Mouse (Mus musculus) ES-Bruce4 (cell line): ENCODE measurements at regions not wholly inside any gene's neighbourhood (a gene's known extent, or its start where the extent isn't known, plus 50 kb on each side); places are given as distances from the start of the nearest gene placed in this dataset.
"Not testable (repeated sequence)": the region's sequence is repeated elsewhere in the genome, so short reads cannot be mapped to it uniquely, and the experiment has no call there.

ENCODE experiments used
- H3K27ac ChIP-seq: 2 replicates; pipeline ENCODE4 v1.5.1; 2012; ENCODE audit warnings: low read length, inconsistent platforms; ENCODE audit not compliant: insufficient read depth
- H3K27me3 ChIP-seq: 2 replicates; pipeline ENCODE4 v1.6.1; 2012; ENCODE audit warnings: mild to moderate bottlenecking, low read length, inconsistent platforms; ENCODE audit not compliant: control insufficient read depth, poor library complexity, insufficient read depth, severe bottlenecking
- H3K36me3 ChIP-seq: 2 replicates; pipeline ENCODE4 v1.6.1; 2012; ENCODE audit warnings: inconsistent platforms, mild to moderate bottlenecking, low read length, moderate library complexity; ENCODE audit not compliant: control insufficient read depth, poor library complexity, insufficient read depth, severe bottlenecking
- H3K4me1 ChIP-seq: one replicate; pipeline ENCODE4 v1.8.1; 2011; ENCODE audit warnings: low read length; ENCODE audit not compliant: control insufficient read depth, insufficient read depth
- H3K4me3 ChIP-seq: 2 replicates; pipeline ENCODE4 v1.5.1; 2011; ENCODE audit warnings: low read depth, mild to moderate bottlenecking, low read length
- H3K9ac ChIP-seq: 2 replicates; pipeline ENCODE4 v1.6.1; 2012; ENCODE audit warnings: low read depth, mild to moderate bottlenecking, inconsistent platforms; ENCODE audit not compliant: poor library complexity, severe bottlenecking
- H3K9me3 ChIP-seq: replicated peaks from 2 replicates; pipeline ENCODE4 v1.6.1; 2012; ENCODE audit warnings: mild to moderate bottlenecking, low read length, inconsistent platforms; ENCODE audit not compliant: control insufficient read depth, poor library complexity, insufficient read depth, severe bottlenecking
- CTCF ChIP-seq: IDR thresholded peaks from one replicate; pipeline ENCODE4 v1.8.1; 2011; ENCODE audit warnings: low read depth, low read length
- EP300 ChIP-seq: IDR thresholded peaks from 2 replicates; pipeline ENCODE4 v1.6.1; 2011; ENCODE audit warnings: low read depth, low read length; ENCODE audit not compliant: insufficient read depth
- POLR2A ChIP-seq: IDR thresholded peaks from one replicate; pipeline ENCODE4 v1.8.1; 2011; ENCODE audit warnings: low read length; ENCODE audit not compliant: insufficient read depth

GRCm38 (mm10) chr9:97297538-97297937 is 72.2 kb downstream of the Trim42 start:
- Histone ChIP-seq H3K27me3 (no peaks in the 10 kb centered on the region), H3K36me3 (no peaks in the 10 kb centered on the region), H3K4me3 (no peak overlapping the region), H3K9ac (no peak overlapping the region), H3K27ac (no peak overlapping the region), H3K9me3 (no peaks in the 10 kb centered on the region), H3K4me1 (no peaks in the 10 kb centered on the region)
- no peak for TF ChIP-seq EP300
- peak; percentile 6 for TF ChIP-seq CTCF

DNA sequence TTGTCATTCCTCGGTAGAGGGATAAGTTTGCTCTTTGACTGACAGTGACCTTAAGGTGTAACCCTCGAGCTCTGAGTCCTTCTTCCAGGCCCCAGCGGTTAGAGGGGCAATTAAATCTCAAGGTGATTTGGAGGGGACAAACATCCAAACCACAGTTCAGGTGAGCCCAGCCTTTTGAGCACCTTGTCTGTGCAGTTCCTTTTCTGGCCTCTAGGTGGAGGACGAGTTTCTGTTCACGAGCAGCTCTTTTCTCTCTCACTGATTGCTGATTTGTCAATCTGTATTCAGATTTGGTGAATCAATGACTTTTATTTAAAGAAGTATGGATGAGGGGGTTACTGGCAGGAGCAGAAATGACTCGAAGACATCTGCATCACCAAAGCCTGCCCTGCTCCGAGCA is 74.0 kb downstream of the Trim42 start:
- Histone ChIP-seq H3K4me1 (no peaks in the 10 kb centered on the region), H3K9ac (no peak overlapping the region), H3K27me3 (no peaks in the 10 kb centered on the region), H3K9me3 (no peaks in the 10 kb centered on the region), H3K4me3 (no peak overlapping the region), H3K36me3 (no peaks in the 10 kb centered on the region), H3K27ac (no peak overlapping the region)
- TF ChIP-seq CTCF (peak; percentile 49), EP300 (no peak), POLR2A (no peak)

- no peak overlapping the region for H3K4me3 ChIP-seq
- no peaks in the 10 kb centered on the region for H3K4me1 ChIP-seq
- no peak overlapping the region for H3K27ac ChIP-seq
Observed at GRCm38 (mm10) chr9:97291870-97292269, 77.9 kb downstream of the Trim42 start.

DNA sequence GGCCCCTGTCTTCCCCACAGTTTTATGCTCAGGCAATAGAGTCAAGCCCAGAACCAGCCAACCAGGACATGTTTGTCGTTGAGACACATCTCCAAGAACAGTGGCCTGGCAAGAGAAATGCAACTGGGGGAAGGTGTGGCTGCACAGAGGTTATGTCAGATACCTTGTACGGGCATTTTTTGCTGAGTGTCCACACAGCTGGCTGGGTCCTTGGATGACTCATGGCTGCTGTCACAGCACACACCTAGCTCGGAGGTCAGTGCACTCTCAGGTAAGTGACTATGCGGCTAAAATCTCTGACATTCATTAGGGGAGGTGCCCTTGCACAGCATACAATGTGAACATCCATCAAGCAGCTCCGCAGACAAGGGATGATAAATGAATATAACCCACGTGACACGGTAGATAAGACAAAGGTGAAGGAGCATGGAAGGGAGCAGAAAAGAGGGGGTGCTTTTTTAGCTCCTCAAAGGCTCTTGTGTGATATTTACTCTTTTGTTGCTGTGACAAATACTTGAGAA is 85.4 kb downstream of the Trim42 start:
- Histone ChIP-seq H3K27me3 (no peaks in the 10 kb centered on the region), H3K27ac (no peak overlapping the region), H3K4me3 (no peak overlapping the region), H3K9ac (no peak overlapping the region), H3K9me3 (no peaks in the 10 kb centered on the region; the same call in 1 of the 2 replicates), H3K36me3 (no peaks in the 10 kb centered on the region), H3K4me1 (no peaks in the 10 kb centered on the region)
- TF ChIP-seq EP300 (no peak), CTCF (no peak), POLR2A (no peak)

More at GRCm38 (mm10) chr9:97291870-97292269, 77.9 kb downstream of the Trim42 start:
- no peaks in the 10 kb centered on the region for H3K27me3 ChIP-seq
- no peak overlapping the region for H3K9ac ChIP-seq
- TF ChIP-seq POLR2A (no peak), EP300 (no peak), CTCF (no peak)
- H3K36me3 ChIP-seq, result no peaks in the 10 kb centered on the region
- no peaks in the 10 kb centered on the region; the same call in 1 of the 2 replicates for H3K9me3 ChIP-seq

GRCm38 (mm10) chr9:97282090-97282489 is 87.7 kb downstream of the Trim42 start:
- peaks cover 5% of the 10 kb centered on the region; the same call in 1 of the 2 replicates for H3K9me3 ChIP-seq
- no peak overlapping the region for H3K9ac ChIP-seq
- TF ChIP-seq POLR2A (no peak), CTCF (no peak), EP300 (no peak)
- H3K27me3 ChIP-seq, result no peaks in the 10 kb centered on the region
- no peaks in the 10 kb centered on the region for H3K36me3 ChIP-seq
- H3K4me1 ChIP-seq, result no peaks in the 10 kb centered on the region
- H3K4me3 ChIP-seq, result no peak overlapping the region
- no peak overlapping the region for H3K27ac ChIP-seq

DNA sequence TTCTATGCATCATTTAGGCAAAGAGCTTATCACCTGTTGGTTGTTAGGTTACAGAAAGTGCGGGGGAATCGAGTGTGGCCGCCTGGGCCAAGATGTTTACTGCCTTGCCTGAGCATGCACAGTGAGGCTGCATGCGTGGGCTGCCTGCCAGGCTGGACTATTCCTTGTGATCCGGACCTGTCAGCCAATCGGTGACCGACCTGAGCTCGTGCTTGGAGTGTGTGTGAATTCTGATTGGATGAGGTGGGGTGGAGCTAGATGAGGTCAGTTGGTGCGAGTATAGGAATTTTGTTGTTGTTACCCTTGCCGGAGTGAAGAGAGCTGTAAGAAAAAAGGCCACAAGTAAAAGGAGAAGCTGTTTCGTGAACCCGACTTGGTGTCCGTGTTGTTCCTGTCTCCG is 94.3 kb downstream of the Trim42 start:
- H3K27ac ChIP-seq, H3K9me3 ChIP-seq, H3K4me1 ChIP-seq, H3K27me3 ChIP-seq, H3K9ac ChIP-seq, H3K36me3 ChIP-seq, H3K4me3 ChIP-seq: not testable (repeated sequence)
